Mouse (Mus musculus): ENCODE measurements around the gene Wdr45. TPM values are rescaled to one million over a fixed set of nuclear protein-coding genes. Genes with fewer than 3 reads are reported as not detected.
A peak's percentile ranks its signal among the peaks of the same experiment; 100 is the strongest.

Gene Wdr45
- total and polyA plus RNA-seq, 2 experiments from 2014 or later, result 29.0 to 31.5 TPM

GRCm38 (mm10) chrX:7728215-7728921 is 14.2 kb downstream of the Wdr45 start, which contains the start of gene Praf2:
TSS of gene Praf2 (plus strand) at chrX:7728439.
- ATAC-seq (peak; percentile 97), DNase-seq (peak; percentile 89)
- 0 out of 2 replicates have a peak, but pooled peaks cover 2% of the 10 kb centered on the region for H3K36me3 ChIP-seq (ENCODE audit: insufficient read depth)
- WGBS, result 24% methylated on average over 42 of the region's 42 CpGs
- no peaks in the 10 kb centered on the region for H3K4me1 ChIP-seq (ENCODE audit: insufficient read depth)
- H3K4me3 ChIP-seq (ENCODE audit: low read depth, low read length), result peak within 1 kb of the TSS; percentile 45
- H3K9me3 ChIP-seq (ENCODE audit: low read length), result no peaks in the 10 kb centered on the region
- peak within 1 kb of the TSS; percentile 59; the same call in 1 of the 2 replicates for H3K27ac ChIP-seq (ENCODE audit: low read depth, low read length)
- peak; percentile 16; the same call in 1 of the 2 replicates for TF ChIP-seq CTCF (IDR thresholded peaks at IDR 0.05; ENCODE audit: low read depth)
- peak within 1 kb of the TSS; percentile 55 for H3K9ac ChIP-seq
- no peaks in the 10 kb centered on the region for H3K27me3 ChIP-seq (ENCODE audit: insufficient read depth, low read length)
- peak within 1 kb of the TSS; percentile 53 for H3K4me2 ChIP-seq (ENCODE audit: low read depth)

GRCm38 (mm10) chrX:7728922-7729265 is 14.8 kb downstream of the Wdr45 start:
- TF ChIP-seq CTCF (IDR thresholded peaks at IDR 0.05; ENCODE audit: low read depth), result no peak
- Histone ChIP-seq H3K9ac (peak overlapping the region; percentile 55), H3K27ac (ENCODE audit: low read depth, low read length) (0 out of 2 replicates have a peak overlapping the region, but pooled peaks have one; percentile 59), H3K36me3 (ENCODE audit: insufficient read depth) (0 out of 2 replicates have a peak, but pooled peaks cover 2% of the 10 kb centered on the region), H3K4me1 (ENCODE audit: insufficient read depth) (no peaks in the 10 kb centered on the region), H3K4me3 (ENCODE audit: low read depth, low read length) (peak overlapping the region; percentile 45), H3K27me3 (ENCODE audit: insufficient read depth, low read length) (no peaks in the 10 kb centered on the region), H3K4me2 (ENCODE audit: low read depth) (peak overlapping the region; percentile 53), H3K9me3 (ENCODE audit: low read length) (no peaks in the 10 kb centered on the region)
- DNase-seq (no peak), ATAC-seq (0 out of 2 replicates have a peak, but pooled peaks have one; percentile 1)
- WGBS, result 35% methylated on average over 4 of the region's 4 CpGs

DNA sequence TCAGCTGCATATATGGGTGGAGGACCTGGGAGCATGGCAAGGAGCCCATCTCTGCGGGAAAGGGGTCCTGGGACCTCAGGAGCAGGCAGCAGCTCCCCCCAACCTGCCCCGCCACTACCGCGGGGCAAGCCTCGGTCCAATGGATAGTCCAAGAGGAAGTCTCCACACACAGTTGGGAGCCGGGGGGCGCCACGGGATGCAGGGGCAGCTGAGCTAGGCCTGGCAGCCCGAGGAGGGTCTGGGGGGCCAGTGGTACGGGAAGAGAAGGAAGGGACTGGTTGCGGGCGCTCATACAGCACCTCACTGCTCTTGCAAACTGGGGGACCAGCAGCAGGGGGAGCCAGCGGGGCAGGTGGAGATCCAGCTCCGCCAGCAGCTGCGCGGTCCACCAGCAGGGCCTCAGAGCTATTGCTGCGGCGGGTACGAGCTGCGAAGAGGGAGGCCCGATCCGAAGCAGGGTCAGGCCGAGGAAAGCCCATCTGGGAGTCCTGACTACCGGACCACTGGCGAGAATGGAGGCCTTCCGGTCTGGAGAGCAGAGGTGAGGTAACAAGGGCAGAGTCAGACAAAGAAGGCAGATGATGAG is 19.5 kb downstream of the Wdr45 start:
- H3K27me3 ChIP-seq (ENCODE audit: insufficient read depth, low read length), result no peaks in the 10 kb centered on the region
- H3K27ac ChIP-seq (ENCODE audit: low read depth, low read length), result no peak overlapping the region
- no peaks in the 10 kb centered on the region for H3K4me1 ChIP-seq (ENCODE audit: insufficient read depth)
- H3K36me3 ChIP-seq (ENCODE audit: insufficient read depth), result peaks cover 4% of the 10 kb centered on the region; the same call in 1 of the 2 replicates
- no peak overlapping the region for H3K4me3 ChIP-seq (ENCODE audit: low read depth, low read length)
- DNase-seq (no peak), ATAC-seq (peak; percentile 21; the same call in 1 of the 2 replicates)
- no peak overlapping the region for H3K4me2 ChIP-seq (ENCODE audit: low read depth)
- TF ChIP-seq CTCF (IDR thresholded peaks at IDR 0.05; ENCODE audit: low read depth), result peak; percentile 56
- no peak overlapping the region for H3K9ac ChIP-seq
- 36% methylated on average over 25 of the region's 26 CpGs for WGBS
- no peaks in the 10 kb centered on the region for H3K9me3 ChIP-seq (ENCODE audit: low read length)

GRCm38 (mm10) chrX:7739336-7740081 is 25.4 kb downstream of the Wdr45 start:
- 71% methylated on average over 14 of the region's 14 CpGs for WGBS
- H3K4me3 ChIP-seq (ENCODE audit: low read depth, low read length), result no peak overlapping the region
- no peak overlapping the region for H3K9ac ChIP-seq
- H3K27me3 ChIP-seq (ENCODE audit: insufficient read depth, low read length), result no peaks in the 10 kb centered on the region
- ATAC-seq, result no peak
- no peaks in the 10 kb centered on the region for H3K9me3 ChIP-seq (ENCODE audit: low read length)
- TF ChIP-seq CTCF (IDR thresholded peaks at IDR 0.05; ENCODE audit: low read depth), result no peak
- H3K4me2 ChIP-seq (ENCODE audit: low read depth), result no peak overlapping the region
- no peaks in the 10 kb centered on the region for H3K4me1 ChIP-seq (ENCODE audit: insufficient read depth)
- no peak overlapping the region for H3K27ac ChIP-seq (ENCODE audit: low read depth, low read length)
- DNase-seq, result no peak
- H3K36me3 ChIP-seq (ENCODE audit: insufficient read depth), result peaks cover 4% of the 10 kb centered on the region; the same call in 1 of the 2 replicates

DNA sequence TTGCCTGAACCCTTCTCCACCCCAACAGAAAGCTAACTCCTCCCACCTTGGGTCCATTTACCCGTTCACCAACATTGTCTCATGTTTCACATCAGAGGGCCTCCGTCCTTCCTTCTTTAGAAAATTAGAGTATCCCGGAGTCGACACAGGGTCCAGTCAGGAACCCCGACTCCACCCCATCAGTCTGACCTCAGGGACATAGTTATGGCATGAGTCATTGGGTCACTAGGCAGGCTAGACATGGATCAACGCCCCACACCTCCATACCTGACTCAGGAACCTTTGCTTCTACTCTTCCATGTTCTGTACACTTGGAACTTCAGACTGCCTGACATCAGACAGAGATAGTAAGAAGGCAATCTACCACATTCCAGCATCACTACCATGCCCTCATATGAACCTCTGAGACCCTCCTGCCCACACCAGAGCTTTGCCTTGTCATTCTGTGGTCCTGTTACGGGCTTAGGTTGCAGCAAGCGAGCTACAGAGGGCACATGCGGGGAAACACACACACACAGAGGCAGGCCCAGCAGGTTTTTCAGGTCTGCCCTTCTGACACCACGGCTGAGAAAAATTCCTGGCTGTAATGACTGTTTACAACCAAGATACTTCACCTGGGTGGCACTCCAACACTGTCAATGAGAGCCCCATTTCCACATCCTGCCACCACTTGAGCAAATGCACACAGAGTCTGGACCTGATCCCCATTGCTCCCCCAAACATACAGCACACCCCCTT is 26.1 kb downstream of the Wdr45 start:
- Histone ChIP-seq H3K27ac (ENCODE audit: low read depth, low read length) (no peak overlapping the region), H3K4me3 (ENCODE audit: low read depth, low read length) (no peak overlapping the region), H3K4me2 (ENCODE audit: low read depth) (no peak overlapping the region), H3K9ac (no peak overlapping the region), H3K36me3 (ENCODE audit: insufficient read depth) (peaks cover 4% of the 10 kb centered on the region; the same call in 1 of the 2 replicates), H3K27me3 (ENCODE audit: insufficient read depth, low read length) (no peaks in the 10 kb centered on the region), H3K4me1 (ENCODE audit: insufficient read depth) (no peaks in the 10 kb centered on the region), H3K9me3 (ENCODE audit: low read length) (no peaks in the 10 kb centered on the region)
- no peak for ATAC-seq
- DNase-seq, result no peak
- WGBS, result 77% methylated on average over 10 of the region's 10 CpGs
- no peak for TF ChIP-seq CTCF (IDR thresholded peaks at IDR 0.05; ENCODE audit: low read depth)

- Histone ChIP-seq H3K9ac (no peak overlapping the region), H3K4me2 (ENCODE audit: low read depth) (no peak overlapping the region), H3K27me3 (ENCODE audit: insufficient read depth, low read length) (no peaks in the 10 kb centered on the region), H3K27ac (ENCODE audit: low read depth, low read length) (no peak overlapping the region), H3K9me3 (ENCODE audit: low read length) (no peaks in the 10 kb centered on the region), H3K4me3 (ENCODE audit: low read depth, low read length) (no peak overlapping the region), H3K36me3 (ENCODE audit: insufficient read depth) (peaks cover 4% of the 10 kb centered on the region; the same call in 1 of the 2 replicates), H3K4me1 (ENCODE audit: insufficient read depth) (no peaks in the 10 kb centered on the region)
- no peak for TF ChIP-seq CTCF (IDR thresholded peaks at IDR 0.05; ENCODE audit: low read depth)
- DNase-seq (no peak), ATAC-seq (no peak)
- WGBS, result 72% methylated on average over 5 of the region's 5 CpGs
Observed at GRCm38 (mm10) chrX:7741103-7741502, 27.0 kb downstream of the Wdr45 start.
